Mouse (Mus musculus) midbrain, embryonic 12.5 days (tissue): ENCODE measurements around the gene Mpv17l2. TPM values are rescaled to one million over a fixed set of nuclear protein-coding genes. Genes with fewer than 3 reads are reported as not detected.
A peak's percentile ranks its signal among the peaks of the same experiment; 100 is the strongest.

ENCODE experiments used
- ATAC-seq: fragments of 200-750 bp; cut with Nextera tagmentation; 2 replicates; pipeline ENCODE4 v1.8.0; 2017; ENCODE audit warnings: low read depth, moderate TSS enrichment, moderate library complexity; ENCODE audit not compliant: low FRiP score
- H3K27ac ChIP-seq: fragments of 300-500 bp; sonication (generic); replicated peaks from 2 replicates; pipeline ENCODE4 v1.5.1; 2016; ENCODE audit warnings: mild to moderate bottlenecking
- H3K27me3 ChIP-seq: fragments of 300-500 bp; sonication (generic); 2 replicates; pipeline ENCODE4 v1.6.1; 2016; ENCODE audit warnings: mild to moderate bottlenecking
- H3K36me3 ChIP-seq: fragments of 300-500 bp; sonication (generic); 2 replicates; pipeline ENCODE4 v1.6.1; 2016
- H3K4me1 ChIP-seq: fragments of 300-500 bp; sonication (generic); 2 replicates; pipeline ENCODE4 v1.6.1; 2016
- H3K4me2 ChIP-seq: fragments of 300-500 bp; sonication (generic); replicated peaks from 2 replicates; pipeline ENCODE4 v1.6.1; 2016; ENCODE audit warnings: mild to moderate bottlenecking, moderate library complexity
- H3K4me3 ChIP-seq: fragments of 300-500 bp; sonication (generic); 2 replicates; pipeline ENCODE4 v1.5.1; 2016; ENCODE audit warnings: mild to moderate bottlenecking
- H3K9ac ChIP-seq: fragments of 300-500 bp; sonication (generic); replicated peaks from 2 replicates; pipeline ENCODE4 v1.6.1; 2016; ENCODE audit warnings: mild to moderate bottlenecking, moderate library complexity
- H3K9me3 ChIP-seq: fragments of 300-500 bp; sonication (generic); 2 replicates; pipeline ENCODE4 v1.6.1; 2016; ENCODE audit warnings: mild to moderate bottlenecking
- WGBS: fragments of 180-500 bp; shearing (Covaris S2); methylation state at CpG from one replicate; pipeline ENCODE4 v1.1.7; 2016; 5-methylcytosine and 5-hydroxymethylcytosine counted together
- polyA plus RNA-seq: library from polyadenylated mRNA; unstranded; fragments of >200 nt; fragmentation: Nextera tagmentation; extraction: Ambion mirVana; gene quantifications from 2 replicates; pipeline ENCODE4 v1.2.1, GENCODE M21; 2016

The Mpv17l2 gene
- polyA plus RNA-seq, 1 experiment from 2014 or later: 37.3 TPM

DNA sequence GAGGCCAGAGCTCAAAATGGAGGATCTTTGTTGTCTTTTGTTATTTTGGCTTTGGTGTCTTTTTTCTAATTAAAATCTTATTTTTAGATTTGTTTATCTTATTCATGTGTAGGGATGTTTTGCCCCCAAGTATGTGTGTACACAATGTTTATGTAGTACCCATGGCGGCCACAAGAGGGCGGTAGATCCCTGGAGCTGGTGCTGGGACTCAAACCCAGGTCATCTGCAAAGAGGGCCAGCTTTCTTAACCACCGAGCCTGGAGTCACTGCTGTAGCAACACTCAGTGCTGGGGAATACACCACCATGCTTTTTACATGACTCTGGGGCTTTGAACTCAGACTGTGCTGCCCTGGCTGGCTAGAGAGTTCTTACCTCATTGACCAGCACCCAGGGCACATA, 2.6 kb upstream of the Mpv17l2 start:
- peaks cover 38% of the 10 kb centered on the region for H3K4me1 ChIP-seq
- WGBS: 6% methylated on average over 3 of the region's 3 CpGs

DNA sequence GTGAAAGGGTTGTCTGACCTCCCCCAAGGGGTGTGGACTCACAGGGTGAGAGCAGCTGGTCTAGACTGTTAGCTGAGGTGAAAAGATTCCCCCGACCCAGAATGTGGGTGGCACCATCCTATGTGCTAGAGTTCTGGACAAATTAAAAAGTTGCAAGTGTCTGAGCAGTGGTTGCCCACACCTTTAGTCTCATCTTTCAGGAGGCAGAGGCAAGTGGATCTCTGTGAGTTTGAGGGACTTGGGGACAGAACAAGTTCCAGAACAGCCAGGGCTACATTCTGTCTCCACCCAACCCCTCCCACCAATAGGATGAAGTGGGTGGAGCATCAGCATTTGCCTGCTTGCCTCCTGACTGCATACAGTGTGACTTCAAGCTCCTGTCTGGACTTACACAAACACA, 1.4 kb upstream of the Mpv17l2 start:
- Histone ChIP-seq H3K36me3 (peaks cover 9% of the 10 kb centered on the region), H3K4me2 (no peak overlapping the region), H3K27me3 (peaks cover 23% of the 10 kb centered on the region), H3K27ac (no peak overlapping the region), H3K4me1 (peaks cover 38% of the 10 kb centered on the region), H3K9ac (peak overlapping the region; percentile 11; the same call in 1 of the 2 replicates), H3K4me3 (no peak overlapping the region), H3K9me3 (no peaks in the 10 kb centered on the region)
- ATAC-seq: no peak
- 77% methylated on average over 1 of the region's 1 CpGs for WGBS

More for the DNA sequence above, 2.6 kb upstream of the Mpv17l2 start:
- no peak overlapping the region for H3K9ac ChIP-seq
- no peaks in the 10 kb centered on the region for H3K9me3 ChIP-seq
- H3K27me3 ChIP-seq: peaks cover 31% of the 10 kb centered on the region
- H3K4me3 ChIP-seq: no peak overlapping the region
- no peak overlapping the region for H3K4me2 ChIP-seq
- H3K36me3 ChIP-seq: peaks cover 8% of the 10 kb centered on the region
- no peak overlapping the region for H3K27ac ChIP-seq
- no peak for ATAC-seq

DNA sequence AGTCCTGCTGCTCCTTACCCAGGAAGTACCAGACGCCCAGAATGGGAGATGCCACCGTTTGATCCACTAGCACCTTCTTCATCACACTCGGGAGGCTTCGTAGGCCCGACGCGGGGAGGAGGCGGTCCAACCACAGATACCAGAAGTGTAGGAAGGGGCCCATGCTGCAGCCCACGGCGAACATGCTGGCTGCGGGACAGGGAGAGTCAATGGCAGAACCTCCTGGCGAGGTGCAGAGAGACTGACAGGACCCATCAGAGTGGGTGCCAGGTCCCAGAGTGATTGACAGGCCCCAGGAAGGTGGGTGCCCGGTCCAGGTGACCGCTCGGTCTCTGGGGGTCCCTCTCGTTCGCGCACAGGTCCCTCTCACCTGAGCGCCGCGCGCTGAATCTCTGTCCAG, 396 bp downstream of the Mpv17l2 start:
- peak; percentile 24 for ATAC-seq
- WGBS: 1% methylated on average over 22 of the region's 22 CpGs
- H3K4me1 ChIP-seq: peaks cover 27% of the 10 kb centered on the region
- peak overlapping the region; percentile 67 for H3K4me3 ChIP-seq
- 0 out of 2 replicates have a peak, but pooled peaks cover 11% of the 10 kb centered on the region for H3K27me3 ChIP-seq
- peaks cover 20% of the 10 kb centered on the region for H3K36me3 ChIP-seq
- H3K9me3 ChIP-seq: no peaks in the 10 kb centered on the region
- peak overlapping the region; percentile 99 for H3K4me2 ChIP-seq
- peak overlapping the region; percentile 83 for H3K9ac ChIP-seq
- H3K27ac ChIP-seq: peak overlapping the region; percentile 78

DNA sequence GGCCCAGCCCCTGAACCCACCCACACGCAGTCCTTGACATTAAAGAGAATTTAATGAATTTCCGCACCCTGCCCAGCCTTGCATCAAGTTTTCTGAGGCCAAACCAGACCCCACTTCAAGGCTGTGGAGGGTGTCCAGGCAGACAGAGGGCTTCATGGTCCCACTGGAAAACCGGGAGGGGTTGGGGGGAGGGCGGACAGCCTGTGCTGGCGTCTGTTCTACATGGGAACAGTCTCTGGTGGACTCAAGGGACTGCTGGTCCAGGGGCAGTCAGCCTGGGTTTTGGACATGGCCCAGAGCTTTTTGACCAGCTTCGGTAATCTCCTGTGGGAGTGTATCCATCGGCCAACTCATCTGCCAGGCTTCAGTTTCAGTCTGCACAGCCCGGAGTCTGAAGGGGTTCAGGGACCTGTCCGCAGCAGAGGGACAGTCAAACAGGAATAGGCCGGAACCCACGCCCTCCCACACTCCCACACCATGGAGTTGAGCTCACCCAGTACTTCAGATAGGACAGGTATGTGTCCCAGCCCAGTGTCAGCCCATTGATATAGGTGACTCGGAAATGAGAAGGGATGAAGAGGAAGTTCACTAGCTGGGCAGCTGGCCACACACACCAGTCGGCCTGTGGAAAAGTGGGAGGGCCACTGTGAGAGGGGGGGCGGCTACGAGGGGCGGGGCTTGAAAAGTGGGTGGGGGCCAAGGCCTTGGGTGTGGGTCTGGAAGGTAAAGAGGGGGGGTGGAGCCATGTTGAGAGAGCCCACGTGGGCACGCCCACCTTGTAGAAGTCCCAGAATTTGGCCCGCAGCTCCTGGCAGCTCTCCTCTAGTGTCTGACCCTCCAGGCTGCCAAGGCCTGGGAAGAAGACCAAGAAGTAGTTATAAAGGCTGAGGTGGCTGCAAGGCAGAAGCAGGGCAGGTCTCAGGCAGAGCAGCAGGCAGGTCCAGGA, 1.9 kb downstream of the Mpv17l2 start:
- Histone ChIP-seq H3K36me3 (peaks cover 20% of the 10 kb centered on the region), H3K4me1 (peaks cover 31% of the 10 kb centered on the region), H3K27me3 (0 out of 2 replicates have a peak, but pooled peaks cover 7% of the 10 kb centered on the region), H3K4me3 (no peak overlapping the region), H3K9ac (0 out of 2 replicates have a peak overlapping the region, but pooled peaks have one; percentile 28), H3K4me2 (no peak overlapping the region), H3K27ac (peak overlapping the region; percentile 20; the same call in 1 of the 2 replicates), H3K9me3 (no peaks in the 10 kb centered on the region)
- 76% methylated on average over 19 of the region's 19 CpGs for WGBS
- no peak for ATAC-seq

DNA sequence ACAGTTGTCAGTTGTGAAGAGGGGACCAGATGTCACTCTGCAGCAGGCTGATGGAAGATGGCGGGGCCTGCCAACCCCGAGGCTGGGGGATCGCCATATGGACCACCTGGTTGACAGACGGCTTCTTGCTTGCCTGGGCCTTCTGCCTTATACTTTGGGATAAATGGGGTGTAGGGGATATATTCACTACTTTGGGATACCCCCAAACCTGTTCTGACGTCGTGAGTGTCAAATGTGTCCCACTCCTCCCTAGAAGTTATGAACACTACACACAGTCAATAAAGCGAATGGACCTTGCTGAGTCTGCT, 2.5 kb downstream of the Mpv17l2 start:
- no peak overlapping the region for H3K4me2 ChIP-seq
- peak overlapping the region; percentile 20; the same call in 1 of the 2 replicates for H3K27ac ChIP-seq
- H3K27me3 ChIP-seq: 0 out of 2 replicates have a peak, but pooled peaks cover 7% of the 10 kb centered on the region
- ATAC-seq: no peak
- no peak overlapping the region for H3K9ac ChIP-seq
- H3K9me3 ChIP-seq: no peaks in the 10 kb centered on the region
- peaks cover 20% of the 10 kb centered on the region for H3K36me3 ChIP-seq
- H3K4me1 ChIP-seq: peaks cover 31% of the 10 kb centered on the region
- H3K4me3 ChIP-seq: no peak overlapping the region
- WGBS: 86% methylated on average over 7 of the region's 7 CpGs

DNA sequence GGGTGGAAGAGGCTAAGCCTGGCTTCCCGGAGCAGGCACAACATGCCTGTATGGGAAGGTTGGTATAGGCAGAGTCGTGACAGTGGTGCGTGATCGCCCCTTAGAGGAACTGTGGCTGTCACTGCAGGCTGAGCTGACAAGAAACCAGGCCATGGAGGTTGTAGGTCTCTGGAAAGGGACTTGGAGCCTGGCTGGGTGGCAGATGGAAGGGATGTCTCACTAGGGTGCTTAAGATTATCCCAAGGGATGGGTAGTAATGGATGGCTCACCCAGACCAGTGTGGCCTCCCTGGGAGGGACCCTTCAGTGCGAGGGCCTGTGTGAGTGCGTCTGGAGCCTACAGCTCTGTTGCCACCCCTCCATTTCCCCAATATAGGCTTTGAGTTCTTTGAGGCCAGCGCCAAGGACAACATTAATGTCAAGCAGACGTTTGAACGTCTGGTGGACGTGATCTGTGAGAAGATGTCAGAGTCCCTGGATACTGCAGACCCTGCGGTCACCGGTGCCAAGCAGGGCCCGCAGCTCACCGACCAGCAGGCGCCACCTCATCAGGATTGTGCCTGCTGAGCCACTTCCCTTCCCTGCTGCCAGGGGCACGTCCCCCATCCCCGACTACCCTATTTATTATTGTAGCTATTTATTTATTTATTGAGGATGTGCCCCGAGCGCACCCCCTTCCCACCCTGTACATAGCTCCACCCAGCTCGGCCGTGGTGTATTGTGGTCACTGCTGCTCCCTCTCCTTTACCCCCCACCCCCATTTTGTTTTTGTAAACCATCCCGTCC, 3.0 kb downstream of the Mpv17l2 start:
- H3K27ac ChIP-seq: peak overlapping the region; percentile 20; the same call in 1 of the 2 replicates

DNA sequence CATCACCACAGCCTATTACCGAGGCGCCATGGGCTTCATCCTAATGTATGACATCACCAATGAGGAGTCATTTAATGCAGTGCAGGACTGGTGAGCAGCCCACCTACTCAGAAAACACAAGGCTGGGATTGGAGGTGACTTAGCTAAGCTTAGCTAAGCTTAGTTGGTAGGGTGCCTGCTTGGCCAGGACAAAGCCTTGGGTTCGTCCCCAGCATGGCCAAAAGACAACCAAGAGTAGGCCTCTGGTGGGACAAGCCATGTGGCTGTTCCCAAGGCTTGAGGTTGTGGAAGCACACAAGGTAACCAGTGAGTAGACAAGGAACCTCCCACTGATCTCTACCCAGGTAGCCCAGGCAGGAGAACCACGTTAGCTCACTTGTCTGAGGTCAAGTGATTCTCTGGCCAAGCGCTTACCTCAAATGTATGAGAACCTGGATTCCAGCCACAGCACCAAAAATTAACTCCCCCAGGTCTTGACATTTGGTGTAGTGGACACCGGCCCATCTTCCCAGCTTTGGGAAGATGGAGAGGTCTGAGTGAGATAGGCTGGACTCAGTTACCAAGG, 4.2 kb downstream of the Mpv17l2 start:
- H3K36me3 ChIP-seq: peaks cover 20% of the 10 kb centered on the region
- ATAC-seq: no peak
- WGBS: 92% methylated on average over 6 of the region's 6 CpGs
- H3K4me3 ChIP-seq: no peak overlapping the region
- no peak overlapping the region for H3K9ac ChIP-seq
- peaks cover 31% of the 10 kb centered on the region for H3K4me1 ChIP-seq
- H3K27ac ChIP-seq: no peak overlapping the region
- 0 out of 2 replicates have a peak, but pooled peaks cover 7% of the 10 kb centered on the region for H3K27me3 ChIP-seq
- H3K9me3 ChIP-seq: no peaks in the 10 kb centered on the region
- no peak overlapping the region for H3K4me2 ChIP-seq

More for the DNA sequence above, 3.0 kb downstream of the Mpv17l2 start:
- 70% methylated on average over 22 of the region's 22 CpGs for WGBS
- Histone ChIP-seq H3K27me3 (0 out of 2 replicates have a peak, but pooled peaks cover 7% of the 10 kb centered on the region), H3K9me3 (no peaks in the 10 kb centered on the region), H3K4me3 (no peak overlapping the region), H3K36me3 (peaks cover 20% of the 10 kb centered on the region), H3K9ac (no peak overlapping the region), H3K4me2 (no peak overlapping the region), H3K4me1 (peaks cover 31% of the 10 kb centered on the region)
- ATAC-seq: no peak

DNA sequence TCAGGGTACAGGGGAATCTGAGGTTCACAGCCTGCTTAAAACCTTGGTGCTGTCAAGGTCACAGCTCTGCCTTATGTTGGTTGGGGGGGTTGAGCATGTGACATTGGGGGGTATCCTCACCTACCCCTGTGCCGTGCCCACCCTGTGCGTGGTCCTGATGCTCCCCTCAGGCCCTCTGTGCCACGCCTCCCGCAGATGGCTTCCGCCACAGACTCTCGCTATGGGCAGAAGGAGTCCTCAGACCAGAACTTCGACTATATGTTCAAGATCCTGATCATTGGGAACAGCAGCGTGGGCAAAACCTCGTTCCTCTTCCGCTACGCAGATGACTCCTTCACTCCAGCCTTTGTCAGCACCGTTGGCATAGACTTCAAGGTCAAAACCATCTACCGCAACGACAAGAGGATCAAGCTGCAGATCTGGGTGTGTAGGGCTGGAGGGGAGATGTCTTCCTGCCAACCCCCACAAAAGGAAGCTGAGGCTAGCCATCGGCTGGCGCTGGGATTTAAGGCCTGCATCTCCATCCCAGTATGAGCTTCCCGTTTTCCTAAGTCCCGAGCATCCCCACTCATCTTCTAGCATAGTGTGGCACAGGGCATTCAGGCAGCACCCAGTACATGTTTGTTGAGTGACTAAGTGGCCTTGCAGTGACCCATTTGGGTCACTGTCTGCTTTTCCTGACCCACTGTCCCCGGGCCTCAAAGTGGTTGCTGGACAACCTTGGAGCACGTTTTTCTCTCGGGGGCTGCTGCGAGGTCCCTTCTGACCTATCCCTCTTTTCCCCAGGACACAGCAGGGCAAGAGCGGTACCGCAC, 4.9 kb downstream of the Mpv17l2 start:
- H3K27ac ChIP-seq: 0 out of 2 replicates have a peak overlapping the region, but pooled peaks have one; percentile 85
- H3K4me1 ChIP-seq: peaks cover 31% of the 10 kb centered on the region
- WGBS: 86% methylated on average over 24 of the region's 24 CpGs
- peaks cover 20% of the 10 kb centered on the region for H3K36me3 ChIP-seq
- H3K4me3 ChIP-seq: peak overlapping the region; percentile 68
- H3K4me2 ChIP-seq: peak overlapping the region; percentile 89
- no peaks in the 10 kb centered on the region for H3K9me3 ChIP-seq
- ATAC-seq: no peak
- 0 out of 2 replicates have a peak, but pooled peaks cover 7% of the 10 kb centered on the region for H3K27me3 ChIP-seq
- H3K9ac ChIP-seq: peak overlapping the region; percentile 79

DNA sequence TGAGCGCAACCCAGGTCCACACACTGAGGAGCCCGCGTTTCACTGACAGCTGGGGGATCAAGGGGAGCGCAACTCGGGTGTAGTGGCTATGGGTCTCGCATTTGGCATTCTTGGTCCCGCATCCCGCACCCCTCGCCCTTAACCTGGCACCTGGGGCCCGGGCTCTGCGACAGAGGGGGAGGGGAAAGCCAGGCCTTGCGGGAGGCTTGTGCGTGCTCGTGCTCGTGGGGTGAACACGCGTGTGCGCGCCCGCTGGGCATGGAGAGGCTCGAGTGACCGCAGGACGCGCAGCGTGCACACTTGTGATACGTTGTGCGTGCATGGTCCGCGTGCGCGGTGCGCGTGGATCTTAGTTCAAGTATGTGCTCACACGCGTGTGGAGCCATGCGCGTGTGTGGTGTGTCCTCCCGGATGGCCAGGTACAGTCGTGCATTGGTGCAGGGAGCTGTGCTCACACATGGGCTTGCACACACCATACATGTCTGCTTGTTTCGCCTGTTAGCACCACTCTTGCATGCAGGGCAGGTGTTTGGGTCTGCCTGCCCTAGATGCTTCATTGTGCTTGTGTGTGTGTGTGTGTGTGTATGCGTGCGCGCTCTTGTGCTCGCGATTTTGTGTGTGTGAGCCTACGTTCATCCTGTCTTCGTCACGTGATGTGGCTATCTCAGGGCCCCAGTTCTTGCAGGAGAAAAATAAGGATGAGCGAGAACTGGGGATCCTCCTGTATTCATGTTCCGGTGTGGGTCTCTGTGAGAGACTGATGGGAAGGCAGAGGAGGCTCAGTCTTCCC, 5.7 kb downstream of the Mpv17l2 start:
- 16% methylated on average over 50 of the region's 50 CpGs for WGBS
- peak overlapping the region; percentile 89 for H3K4me2 ChIP-seq
- peaks cover 20% of the 10 kb centered on the region for H3K36me3 ChIP-seq
- H3K9ac ChIP-seq: peak overlapping the region; percentile 79
- no peaks in the 10 kb centered on the region for H3K9me3 ChIP-seq
- H3K4me3 ChIP-seq: peak overlapping the region; percentile 68
- peaks cover 27% of the 10 kb centered on the region for H3K4me1 ChIP-seq
- peak; percentile 36 for ATAC-seq
- peak overlapping the region; percentile 85 for H3K27ac ChIP-seq
- peaks cover 13% of the 10 kb centered on the region; the same call in 1 of the 2 replicates for H3K27me3 ChIP-seq

DNA sequence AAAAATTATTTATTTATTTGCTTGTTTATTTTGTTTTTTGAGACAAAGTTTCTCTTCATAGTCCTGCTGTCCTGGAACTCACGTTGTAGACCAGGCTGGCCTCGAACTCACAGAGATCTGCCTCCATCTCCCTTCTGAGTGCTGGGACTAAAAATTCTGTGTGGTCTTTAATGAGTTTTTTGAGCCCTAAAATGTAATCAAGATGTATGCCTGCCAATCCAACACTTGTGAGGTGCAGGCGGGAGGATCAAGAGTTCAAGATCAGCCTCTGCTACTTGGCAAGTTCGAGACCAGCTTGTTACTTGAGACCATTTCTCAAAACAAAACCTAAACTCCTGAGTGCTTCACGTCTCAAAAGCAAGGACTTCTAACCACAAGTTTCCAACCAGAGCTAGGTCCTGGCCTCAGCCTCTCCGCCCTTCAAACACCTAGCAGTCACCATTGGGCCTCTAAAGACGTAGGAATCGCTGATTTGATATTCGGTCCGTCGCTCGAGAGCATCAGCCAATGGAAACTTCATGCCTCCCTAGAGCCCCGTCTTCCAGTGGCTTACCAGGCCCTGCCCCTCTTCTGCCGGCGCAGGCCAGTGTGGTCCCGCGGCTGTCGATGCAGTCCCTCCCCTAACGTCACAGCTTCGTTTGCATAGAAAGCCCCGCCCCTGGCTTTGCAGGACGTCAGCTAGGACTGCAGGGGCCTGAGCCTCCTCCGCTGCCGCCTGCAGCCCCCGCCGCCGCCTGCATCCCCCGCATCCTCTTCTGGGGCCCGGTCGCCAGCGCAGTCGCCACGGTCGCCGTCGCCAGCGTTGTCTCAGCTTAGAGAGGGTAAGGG, 6.5 kb downstream of the Mpv17l2 start, which contains the start of gene Rab3a:
Rab3a (plus strand) TSS at position 637 of the 828 bp plus-strand sequence.
- H3K4me2 ChIP-seq: peak within 1 kb of the TSS; percentile 89
- H3K9ac ChIP-seq: peak within 1 kb of the TSS; percentile 79
- peaks cover 19% of the 10 kb centered on the region for H3K4me1 ChIP-seq
- no peaks in the 10 kb centered on the region for H3K9me3 ChIP-seq
- WGBS: 8% methylated on average over 37 of the region's 37 CpGs
- H3K27me3 ChIP-seq: peaks cover 20% of the 10 kb centered on the region; the same call in 1 of the 2 replicates
- peak within 1 kb of the TSS; percentile 68 for H3K4me3 ChIP-seq
- peak; percentile 98 for ATAC-seq
- H3K27ac ChIP-seq: peak within 1 kb of the TSS; percentile 85
- peaks cover 20% of the 10 kb centered on the region for H3K36me3 ChIP-seq
